Mouse (Mus musculus) forebrain, postnatal 0 days (tissue): ENCODE data around the gene Gm27029. TPM values are rescaled to one million over a fixed set of nuclear protein-coding genes. Genes with fewer than 3 reads are reported as not detected.

Experiments used
- ATAC-seq: fragments of 200-750 bp; cut with Nextera tagmentation; 2 replicates; pipeline ENCODE4 v1.8.0; 2017; ENCODE audit warnings: mild to moderate bottlenecking, moderate library complexity
- DNase-seq: peaks from one replicate; pipeline ENCODE4 v3.0.0-alpha.2; 2015
- H3K27ac ChIP-seq: fragments of 300-500 bp; sonication (generic); 2 replicates; pipeline ENCODE4 v1.5.1; 2014; ENCODE audit warnings: low read depth, mild to moderate bottlenecking, antibody characterized with exemption, low read length, moderate library complexity, mixed read lengths
- H3K27me3 ChIP-seq: fragments of 300-500 bp; sonication (generic); 2 replicates; pipeline ENCODE4 v1.6.1; 2014; ENCODE audit warnings: mild to moderate bottlenecking, low read length, mixed read lengths; ENCODE audit not compliant: insufficient read depth
- H3K36me3 ChIP-seq: fragments of 300-500 bp; sonication (generic); 2 replicates; pipeline ENCODE4 v1.6.1; 2014; ENCODE audit warnings: mild to moderate bottlenecking, moderate library complexity; ENCODE audit not compliant: insufficient read depth
- H3K4me1 ChIP-seq: fragments of 300-500 bp; sonication (generic); 2 replicates; pipeline ENCODE4 v1.6.1; 2014; ENCODE audit warnings: antibody characterized with exemption; ENCODE audit not compliant: insufficient read depth
- H3K4me2 ChIP-seq: fragments of 300-500 bp; sonication (generic); 2 replicates; pipeline ENCODE4 v1.6.1; 2014; ENCODE audit warnings: low read depth, mild to moderate bottlenecking, moderate library complexity
- H3K4me3 ChIP-seq: fragments of 300-500 bp; sonication (generic); 2 replicates; pipeline ENCODE4 v1.5.1; 2014; ENCODE audit warnings: low read depth, low read length, mixed read lengths
- H3K9ac ChIP-seq: fragments of 300-500 bp; sonication (generic); 2 replicates; pipeline ENCODE4 v1.6.1; 2014; ENCODE audit warnings: mild to moderate bottlenecking
- H3K9me3 ChIP-seq: fragments of 300-500 bp; sonication (generic); 2 replicates; pipeline ENCODE4 v1.6.1; 2016; ENCODE audit warnings: low read length
- CTCF ChIP-seq: sonication (generic); IDR thresholded peaks from 2 replicates; pipeline ENCODE4 v1.5.1; 2016; ENCODE audit warnings: antibody characterized with exemption, control low read depth, low read depth
- WGBS: fragments of 180-500 bp; shearing (Covaris S2); extraction: QIAGEN DNeasy Blood & Tissue Kit; methylation state at CpG from one replicate; pipeline ENCODE4 v1.1.7; 2014; 5-methylcytosine and 5-hydroxymethylcytosine counted together
- polyA plus RNA-seq: library from polyadenylated mRNA; unstranded; fragments of >200 nt; fragmentation: Nextera tagmentation; extraction: Ambion mirVana; gene quantifications from 2 replicates; pipeline ENCODE4 v1.2.1, GENCODE M21; 2015
- total RNA-seq: library from RNA; depleted of rRNA; stranded (reverse); fragments of >200 nt; gene quantifications from 2 replicates; pipeline ENCODE4 v1.2.3, GENCODE M21; 2014

Gm27029 gene
- total and polyA plus RNA-seq, 2 experiments from 2014 or later = 1.0 to 6.2 TPM

- no peak overlapping the region for H3K4me2 ChIP-seq
- H3K9me3 ChIP-seq = no peaks in the 10 kb centered on the region
- H3K27ac ChIP-seq = no peak overlapping the region
- 49% methylated on average over 4 of the region's 4 CpGs for WGBS
- TF ChIP-seq CTCF = no peak
- no peaks in the 10 kb centered on the region for H3K4me1 ChIP-seq
- ATAC-seq (no peak), DNase-seq (no peak)
- H3K27me3 ChIP-seq = no peaks in the 10 kb centered on the region
- peaks cover 33% of the 10 kb centered on the region for H3K36me3 ChIP-seq
- H3K9ac ChIP-seq = no peak overlapping the region
- no peak overlapping the region for H3K4me3 ChIP-seq
Observed at GRCm38 (mm10) chr11:101436916-101437315, 12.3 kb upstream of the Gm27029 start.

- H3K27ac ChIP-seq = no peak overlapping the region
- DNase-seq (no peak), ATAC-seq (no peak)
- WGBS = 87% methylated on average over 4 of the region's 4 CpGs
- H3K36me3 ChIP-seq = peaks cover 44% of the 10 kb centered on the region
- no peaks in the 10 kb centered on the region for H3K27me3 ChIP-seq
- H3K4me2 ChIP-seq = no peak overlapping the region
- no peak overlapping the region for H3K9ac ChIP-seq
- no peak for TF ChIP-seq CTCF
- H3K9me3 ChIP-seq = no peaks in the 10 kb centered on the region
- H3K4me1 ChIP-seq = no peaks in the 10 kb centered on the region
- H3K4me3 ChIP-seq = no peak overlapping the region
Observed at GRCm38 (mm10) chr11:101435831-101436230, 11.2 kb upstream of the Gm27029 start.

- no peaks in the 10 kb centered on the region for H3K4me1 ChIP-seq
- H3K4me2 ChIP-seq = no peak overlapping the region
- H3K27ac ChIP-seq = no peak overlapping the region
- ATAC-seq (no peak), DNase-seq (no peak)
- WGBS = 72% methylated on average over 13 of the region's 13 CpGs
- H3K9ac ChIP-seq = no peak overlapping the region
- no peaks in the 10 kb centered on the region for H3K9me3 ChIP-seq
- peaks cover 59% of the 10 kb centered on the region for H3K36me3 ChIP-seq
- no peak overlapping the region for H3K4me3 ChIP-seq
- no peak for TF ChIP-seq CTCF
- H3K27me3 ChIP-seq = no peaks in the 10 kb centered on the region
Observed at GRCm38 (mm10) chr11:101433396-101433795, 8.8 kb upstream of the Gm27029 start.

- Histone ChIP-seq H3K27me3 (no peaks in the 10 kb centered on the region), H3K4me1 (peaks cover 6% of the 10 kb centered on the region), H3K27ac (no peak overlapping the region), H3K4me2 (no peak overlapping the region), H3K9me3 (no peaks in the 10 kb centered on the region), H3K4me3 (no peak overlapping the region), H3K36me3 (peaks cover 59% of the 10 kb centered on the region), H3K9ac (no peak overlapping the region)
- ATAC-seq = no peak
- no peak for TF ChIP-seq CTCF
- 94% methylated on average over 9 of the region's 9 CpGs for WGBS
- no peak for DNase-seq
Observed at GRCm38 (mm10) chr11:101431327-101431726, 6.7 kb upstream of the Gm27029 start.

- TF ChIP-seq CTCF = no peak
- WGBS = 67% methylated on average over 8 of the region's 8 CpGs
- H3K9ac ChIP-seq = peak overlapping the region; percentile 75; the same call in 1 of the 2 replicates
Observed at GRCm38 (mm10) chr11:101426165-101426564, 1.6 kb upstream of the Gm27029 start.

DNA sequence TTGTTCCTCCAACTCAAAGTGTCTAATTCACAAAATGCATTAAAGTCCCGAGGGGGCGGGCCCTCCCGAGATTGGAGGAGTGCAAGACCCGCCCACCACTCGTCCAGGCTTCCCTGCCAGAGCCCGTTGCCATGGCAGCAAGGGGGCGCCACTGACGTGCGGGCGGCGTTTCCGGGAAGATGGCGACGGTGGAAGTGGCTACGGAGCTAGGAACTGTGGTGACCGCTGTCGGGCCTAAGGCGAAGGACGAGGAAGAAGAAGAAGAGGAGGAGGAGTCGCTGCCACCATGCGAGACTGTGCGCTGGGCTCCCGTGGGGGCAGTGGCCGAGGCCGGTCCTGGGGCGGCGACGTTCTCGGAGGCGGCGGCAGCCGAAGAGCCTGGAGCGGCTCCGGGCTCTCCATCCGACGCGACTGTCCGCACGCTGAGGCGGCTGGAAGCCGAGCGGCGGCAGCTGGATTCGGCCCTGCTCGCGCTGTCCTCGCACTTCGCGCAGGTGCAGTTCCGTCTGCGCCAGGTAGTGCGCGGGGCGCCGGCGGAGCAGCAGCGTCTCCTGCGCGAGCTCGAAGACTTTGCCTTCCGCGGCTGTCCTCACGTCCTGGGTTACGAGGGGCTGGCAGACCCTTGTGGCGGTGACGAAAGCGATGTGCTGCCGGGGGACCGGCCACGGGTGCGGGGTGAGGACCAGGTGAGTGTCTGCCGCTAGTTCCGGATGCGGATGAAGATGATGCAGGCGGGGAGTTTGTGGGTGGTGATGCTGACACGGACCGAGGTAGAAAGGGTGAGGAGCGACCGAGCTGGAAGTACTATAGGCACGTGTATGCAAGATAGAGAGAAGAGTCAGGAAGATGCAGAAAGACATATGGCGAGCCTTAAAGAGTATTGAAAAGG lies 573 bp upstream of the Gm27029 start, which contains the start of the genes Rundc1 and Ptges3l:
TSS of gene Rundc1 (plus strand) at position 161 of the 889 bp plus-strand sequence.
TSS of gene Ptges3l (minus strand) at position 409 of the 889 bp plus-strand sequence.
- no peaks in the 10 kb centered on the region for H3K27me3 ChIP-seq

More at GRCm38 (mm10) chr11:101426165-101426564, 1.6 kb upstream of the Gm27029 start:
- Histone ChIP-seq H3K27ac (no peak overlapping the region), H3K27me3 (no peaks in the 10 kb centered on the region), H3K4me3 (peak overlapping the region; percentile 74), H3K4me1 (peaks cover 13% of the 10 kb centered on the region), H3K36me3 (peaks cover 19% of the 10 kb centered on the region), H3K9me3 (no peaks in the 10 kb centered on the region), H3K4me2 (peak overlapping the region; percentile 76)
- ATAC-seq (no peak), DNase-seq (no peak)

GRCm38 (mm10) chr11:101420148-101420547 lies 4.4 kb downstream of the Gm27029 start:
- no peaks in the 10 kb centered on the region for H3K9me3 ChIP-seq
- no peak overlapping the region for H3K9ac ChIP-seq
- 90% methylated on average over 5 of the region's 5 CpGs for WGBS
- no peak overlapping the region for H3K4me3 ChIP-seq
- no peak for TF ChIP-seq CTCF
- DNase-seq (no peak), ATAC-seq (no peak)
- H3K36me3 ChIP-seq = no peaks in the 10 kb centered on the region
- no peak overlapping the region for H3K4me2 ChIP-seq
- peaks cover 4% of the 10 kb centered on the region for H3K4me1 ChIP-seq
- no peak overlapping the region for H3K27ac ChIP-seq
- no peaks in the 10 kb centered on the region for H3K27me3 ChIP-seq

More for the DNA sequence above, 573 bp upstream of the Gm27029 start, which contains the start of the genes Rundc1 and Ptges3l:
- H3K4me1 ChIP-seq = peaks cover 13% of the 10 kb centered on the region
- H3K9me3 ChIP-seq = no peaks in the 10 kb centered on the region
- TF ChIP-seq CTCF = peak; percentile 70
- 1% methylated on average over 77 of the region's 81 CpGs for WGBS
- peak within 1 kb of the TSS; percentile 74 for H3K4me3 ChIP-seq
- H3K4me2 ChIP-seq = peak within 1 kb of the TSS; percentile 76
- H3K9ac ChIP-seq = peak within 1 kb of the TSS; percentile 75
- H3K27ac ChIP-seq = peak within 1 kb of the TSS; percentile 75
- ATAC-seq (peak; percentile 97), DNase-seq (peak; percentile 98)
- peaks cover 9% of the 10 kb centered on the region for H3K36me3 ChIP-seq
